ENCODE assay signal across 12 mouse cellular contexts in the genomic region with DNA sequence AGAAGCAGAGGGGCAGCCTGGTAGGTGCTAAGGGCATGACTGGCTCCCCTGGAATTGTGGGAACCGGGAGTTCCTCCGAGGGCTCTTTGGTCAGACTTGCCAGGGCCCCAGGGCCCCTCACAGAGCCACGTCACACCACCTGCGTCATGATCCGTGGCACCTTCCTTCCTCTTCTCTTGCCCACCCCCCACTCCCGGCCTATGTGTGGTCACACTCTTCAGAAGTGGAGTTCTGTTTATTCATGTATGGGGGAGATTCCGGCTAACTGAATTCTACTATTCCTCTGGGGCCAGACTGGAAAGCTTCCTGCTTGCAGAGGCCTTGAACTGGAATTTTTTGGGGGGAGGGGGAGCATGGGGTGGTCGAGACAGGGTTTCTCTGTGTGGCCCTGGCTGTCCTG. TPM values are rescaled to one million over a fixed set of nuclear protein-coding genes. Genes with fewer than 3 reads are reported as not detected.
A peak's percentile ranks its signal among the peaks of the same experiment; 100 is the strongest.
DNase-seq lines count a peak whose midpoint lies in the region; ATAC-seq and TF ChIP-seq lines count a peak whose summit lies in the region.
"Had no signal": no experiment of that assay in that cellular context is flagged by ENCODE, and none has a peak within 500 bp of the region (broad histone marks: within the 10 kb centered on the region; RNA-seq: fewer than 3 reads in every experiment).

No protein-coding gene starts in this region.

- peak overlapping the region; percentile 39; the same call in 1 of the 2 replicates for H3K9ac ChIP-seq in heart, embryonic 11.5 days (ENCODE audit: low read depth, low read length)
- no peak overlapping the region for H3K9ac ChIP-seq in kidney, postnatal 0 days (ENCODE audit: low read depth, low read length)
- H3K9ac ChIP-seq in intestine, embryonic 16.5 days (ENCODE audit: low read depth, low read length) = no peak overlapping the region
- H3K9ac ChIP-seq: liver, postnatal 0 days had no signal

- no peak overlapping the region for H3K4me3 ChIP-seq in heart, embryonic 11.5 days (ENCODE audit: low read depth, low read length)
- no peak overlapping the region for H3K4me3 ChIP-seq in kidney, postnatal 0 days (replicated peaks; ENCODE audit: low read depth, low read length)
- no peak overlapping the region for H3K4me3 ChIP-seq in intestine, embryonic 16.5 days (ENCODE audit: low read length)
- H3K4me3 ChIP-seq: myocyte had no signal

- H3K4me1 ChIP-seq in heart, embryonic 11.5 days (ENCODE audit: control insufficient read depth, insufficient read depth, low read length) = peaks cover 12% of the 10 kb centered on the region
- peaks cover 11% of the 10 kb centered on the region; the same call in 1 of the 2 replicates for H3K4me1 ChIP-seq in kidney, postnatal 0 days (replicated peaks; ENCODE audit: insufficient read depth, low read length)
- peaks cover 7% of the 10 kb centered on the region for H3K4me1 ChIP-seq in intestine, embryonic 16.5 days (ENCODE audit: control insufficient read depth, insufficient read depth, low read length)

- H3K9me3 ChIP-seq in heart, embryonic 11.5 days (replicated peaks; ENCODE audit: control insufficient read depth, low read length) = no peaks in the 10 kb centered on the region
- no peaks in the 10 kb centered on the region for H3K9me3 ChIP-seq in kidney, postnatal 0 days (replicated peaks; ENCODE audit: low read length)
- H3K9me3 ChIP-seq in intestine, embryonic 16.5 days (ENCODE audit: control insufficient read depth, low read length) = no peaks in the 10 kb centered on the region

- intact Hi-C loops in heart, postnatal 36 days (cut with DNase I) = no loop called here

- peaks cover 25% of the 10 kb centered on the region for H3K36me3 ChIP-seq in heart, embryonic 11.5 days (ENCODE audit: control insufficient read depth, insufficient read depth, low read length)
- H3K36me3 ChIP-seq in kidney, postnatal 0 days (ENCODE audit: insufficient read depth, low read length) = peaks cover 21% of the 10 kb centered on the region
- peaks cover 26% of the 10 kb centered on the region for H3K36me3 ChIP-seq in intestine, embryonic 16.5 days (ENCODE audit: control insufficient read depth, insufficient read depth, low read length)

- H3K27ac ChIP-seq in heart, embryonic 11.5 days (ENCODE audit: low read depth, low read length) = peak overlapping the region; percentile 32
- H3K27ac ChIP-seq in kidney, postnatal 0 days = peak overlapping the region; percentile 50; the same call in 1 of the 2 replicates
- H3K27ac ChIP-seq in intestine, embryonic 16.5 days (ENCODE audit: low read length) = 0 out of 2 replicates have a peak overlapping the region, but pooled peaks have one; percentile 23

- 64% methylated on average over 8 of the region's 8 CpGs for WGBS in heart, embryonic 11.5 days (ENCODE audit: insufficient replicate concordance)
- 46% methylated on average over 8 of the region's 8 CpGs for WGBS in kidney, postnatal 0 days
- 68% methylated on average over 8 of the region's 8 CpGs for WGBS in intestine, embryonic 16.5 days

- TF ChIP-seq CTCF in kidney, postnatal 0 days (IDR thresholded peaks at IDR 0.05; ENCODE audit: low read depth) = no peak

- no peak overlapping the region for H3K4me2 ChIP-seq in heart, embryonic 11.5 days
- no peak overlapping the region; the same call in 1 of the 2 replicates for H3K4me2 ChIP-seq in kidney, postnatal 0 days (ENCODE audit: low read length)
- H3K4me2 ChIP-seq in intestine, embryonic 16.5 days (ENCODE audit: low read depth, low read length) = no peak overlapping the region

- peak; percentile 18; the same call in 1 of the 2 replicates for ATAC-seq in heart, embryonic 11.5 days (replicated peaks; ENCODE audit: insufficient number of reproducible peaks, low FRiP score, low TSS enrichment)
- ATAC-seq in kidney, postnatal 0 days (replicated peaks; ENCODE audit: low FRiP score, low read depth) = 0 out of 2 replicates have a peak, but pooled peaks have one; percentile 4
- peak; percentile 78 for ATAC-seq in common myeloid progenitor, adult 5-6 weeks (replicated peaks; ENCODE audit: low read depth, poor library complexity, severe bottlenecking)
- ATAC-seq in intestine, embryonic 16.5 days = 0 out of 2 replicates have a peak, but pooled peaks have one; percentile 5
- ATAC-seq: liver, postnatal 0 days had no signal

- no peaks in the 10 kb centered on the region for H3K27me3 ChIP-seq in heart, embryonic 11.5 days (ENCODE audit: control insufficient read depth, insufficient read depth, low read length)
- H3K27me3 ChIP-seq in kidney, postnatal 0 days (ENCODE audit: insufficient read depth, low read length) = no peaks in the 10 kb centered on the region
- no peaks in the 10 kb centered on the region for H3K27me3 ChIP-seq in intestine, embryonic 16.5 days (replicated peaks; ENCODE audit: control insufficient read depth, insufficient read depth, low read length)

- no peak for DNase-seq in heart, postnatal 36 days
- DNase-seq in kidney, postnatal 0 days (ENCODE audit: low spot score) = peak; percentile 67
- DNase-seq in kidney, adult 9 months = no peak
- no peak for DNase-seq in adrenal gland, postnatal 10 days
- no peak for DNase-seq in cerebellum, adult 11-12 months
- DNase-seq: adrenal gland, adult 8-10 months; liver, postnatal 0 days; right cerebral cortex, adult 18-20 months had no signal

RNA-seq across cellular contexts. Expression of a gene that starts 29.5 kb away (rescaled TPM):
- 0.21 and 0.33 TPM in 2 replicates for polyA plus RNA-seq in heart, embryonic 11.5 days (2014; fragmentation: Nextera tagmentation; extraction: Ambion mirVana)
- under 1 TPM; 0.28 to 0.41 TPM for total RNA-seq in heart, postnatal 36 days (2021)
- 0.93 and 1.1 TPM in 2 replicates for polyA plus RNA-seq in kidney, postnatal 0 days (2015; fragmentation: Nextera tagmentation; extraction: Ambion mirVana)
- not detected in 2 replicates for total RNA-seq in common myeloid progenitor, adult 5-6 weeks (2017)
- 4.3 and 4.4 TPM in 2 replicates for polyA plus RNA-seq in intestine, embryonic 16.5 days (2015; fragmentation: Nextera tagmentation; extraction: Ambion mirVana)
- 1 to 10 TPM; 5.3 TPM for total RNA-seq in adrenal gland, postnatal 10 days (2021)
- polyA plus RNA-seq: liver, postnatal 0 days had no signal

RNA-seq across cellular contexts. Expression of a gene that starts 41.6 kb away (rescaled TPM):
- 71.3 and 82.7 TPM in 2 replicates for polyA plus RNA-seq in heart, embryonic 11.5 days (2014; fragmentation: Nextera tagmentation; extraction: Ambion mirVana)
- total RNA-seq in heart, postnatal 36 days (2021) = 10 to 100 TPM; 43.8 to 44.3 TPM
- 71.1 and 76.0 TPM in 2 replicates for polyA plus RNA-seq in kidney, postnatal 0 days (2015; fragmentation: Nextera tagmentation; extraction: Ambion mirVana)
- total RNA-seq in common myeloid progenitor, adult 5-6 weeks (2017) = 115 and 119 TPM in 2 replicates
- 146 and 170 TPM in 2 replicates for polyA plus RNA-seq in intestine, embryonic 16.5 days (2015; fragmentation: Nextera tagmentation; extraction: Ambion mirVana)
- 10 to 100 TPM; 56.1 to 57.7 TPM for total RNA-seq in adrenal gland, postnatal 10 days (2021)

RNA-seq across cellular contexts. Expression of a gene that starts 49.1 kb away (rescaled TPM):
- 10.1 and 13.9 TPM in 2 replicates for polyA plus RNA-seq in heart, embryonic 11.5 days (2014; fragmentation: Nextera tagmentation; extraction: Ambion mirVana)
- 10 to 100 TPM; 26.0 to 27.6 TPM for total RNA-seq in heart, postnatal 36 days (2021)
- polyA plus RNA-seq in kidney, postnatal 0 days (2015; fragmentation: Nextera tagmentation; extraction: Ambion mirVana) = 57.8 and 63.2 TPM in 2 replicates
- not detected in 2 replicates for total RNA-seq in common myeloid progenitor, adult 5-6 weeks (2017)
- polyA plus RNA-seq in intestine, embryonic 16.5 days (2015; fragmentation: Nextera tagmentation; extraction: Ambion mirVana) = 64.5 and 64.6 TPM in 2 replicates
- 10 to 100 TPM; 49.3 to 56.4 TPM for total RNA-seq in adrenal gland, postnatal 10 days (2021)

RNA-seq across cellular contexts. Expression of a gene that starts 57.1 kb away (rescaled TPM):
- polyA plus RNA-seq in heart, embryonic 11.5 days (2014; fragmentation: Nextera tagmentation; extraction: Ambion mirVana) = 32.8 and 34.6 TPM in 2 replicates
- 10 to 100 TPM; 73.4 to 88.6 TPM for total RNA-seq in heart, postnatal 36 days (2021)
- polyA plus RNA-seq in kidney, postnatal 0 days (2015; fragmentation: Nextera tagmentation; extraction: Ambion mirVana) = 42.6 and 44.5 TPM in 2 replicates
- 0.97 and 3.2 TPM in 2 replicates for total RNA-seq in common myeloid progenitor, adult 5-6 weeks (2017)
- 64.6 and 67.0 TPM in 2 replicates for polyA plus RNA-seq in intestine, embryonic 16.5 days (2015; fragmentation: Nextera tagmentation; extraction: Ambion mirVana)
- total RNA-seq in adrenal gland, postnatal 10 days (2021) = 100 to 1,000 TPM; 170 to 208 TPM

Comparison
In these comparisons a context has a peak if more than half of its experiments do, and no peak if none do; other contexts are left out.
1. ATAC-seq: peak in every context shown above with its lines; median percentile 78 in common myeloid progenitor, adult 5-6 weeks; 18 in heart, embryonic 11.5 days; 5 in intestine, embryonic 16.5 days; 4 in kidney, postnatal 0 days.
2. RNA of a gene that starts 49.1 kb away (total RNA-seq): 49.3 to 56.4 TPM in adrenal gland, postnatal 10 days and 26.0 to 27.6 TPM in heart, postnatal 36 days; not detected in common myeloid progenitor, adult 5-6 weeks; every median in the first group is over 10 times any median in the second.
3. Peak in every context shown above with its lines, with median percentiles within 50 percentile points of each other: H3K27ac ChIP-seq.